Mouse (Mus musculus): ENCODE data around the gene Trim26.
"Not testable (repeated sequence)": the region's sequence is repeated elsewhere in the genome, so short reads cannot be mapped to it uniquely, and the experiment has no call there.

Gene Trim26

DNA sequence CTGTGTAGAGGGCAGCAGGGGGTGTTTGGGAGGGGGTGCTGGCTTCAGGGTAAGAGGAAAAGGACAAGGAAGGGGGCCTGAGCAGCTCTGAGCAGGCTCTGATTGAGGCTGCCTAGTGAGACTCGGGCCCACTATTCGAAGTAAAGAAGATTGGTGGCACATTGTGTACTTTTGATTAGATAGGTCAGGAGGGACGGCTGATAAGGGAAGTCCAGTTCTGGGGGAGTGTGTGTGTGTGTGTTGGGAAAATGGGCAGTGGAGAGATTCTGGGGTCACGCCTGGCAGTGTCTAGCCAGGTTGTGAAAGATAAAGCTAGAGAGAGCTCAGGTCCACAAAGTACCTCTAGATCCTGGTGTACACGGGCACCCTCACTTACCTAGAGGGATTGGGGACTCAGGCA is 14.7 kb downstream of the Trim26 start:
- no peak for DNase-seq

DNA sequence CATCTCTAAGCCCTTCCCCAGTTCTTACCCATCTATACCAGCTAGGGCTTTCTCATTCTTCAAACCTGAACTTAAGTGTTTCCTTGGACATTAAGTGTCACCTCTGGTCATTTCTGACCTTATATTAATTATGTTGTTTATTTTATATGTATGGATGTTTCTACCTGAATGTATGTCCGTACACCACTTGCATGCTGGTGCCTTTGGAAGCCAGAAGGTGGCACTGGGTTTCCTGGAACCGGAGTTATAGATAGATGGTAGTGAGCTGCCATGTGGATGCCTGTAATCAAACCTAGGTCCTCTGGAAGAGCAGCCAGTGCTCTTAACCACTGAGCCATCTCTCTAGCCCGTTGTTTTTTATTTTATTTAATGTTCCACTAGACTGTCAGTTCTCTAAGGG is 18.6 kb downstream of the Trim26 start:
- DNase-seq: no peak

DNA sequence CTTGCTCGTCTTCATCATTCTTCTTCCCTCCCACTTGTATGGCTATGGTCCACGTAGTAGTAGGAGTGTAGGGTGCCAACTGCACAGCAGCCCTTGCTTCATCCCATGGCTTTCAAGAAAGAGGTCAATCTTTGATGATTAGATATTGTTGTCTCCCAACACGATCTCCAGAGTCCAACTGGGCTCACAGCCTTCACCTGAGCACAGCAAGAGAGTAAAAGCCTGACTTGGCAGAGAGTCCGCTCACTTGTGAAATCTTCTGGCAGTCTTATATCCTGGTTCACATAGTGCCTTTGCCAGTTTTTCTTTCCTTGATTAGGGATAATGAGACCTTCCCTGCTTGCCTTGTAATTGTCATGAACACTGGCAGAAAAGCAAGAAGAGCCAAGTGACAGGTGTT is 19.3 kb downstream of the Trim26 start:
- DNase-seq: no peak

DNA sequence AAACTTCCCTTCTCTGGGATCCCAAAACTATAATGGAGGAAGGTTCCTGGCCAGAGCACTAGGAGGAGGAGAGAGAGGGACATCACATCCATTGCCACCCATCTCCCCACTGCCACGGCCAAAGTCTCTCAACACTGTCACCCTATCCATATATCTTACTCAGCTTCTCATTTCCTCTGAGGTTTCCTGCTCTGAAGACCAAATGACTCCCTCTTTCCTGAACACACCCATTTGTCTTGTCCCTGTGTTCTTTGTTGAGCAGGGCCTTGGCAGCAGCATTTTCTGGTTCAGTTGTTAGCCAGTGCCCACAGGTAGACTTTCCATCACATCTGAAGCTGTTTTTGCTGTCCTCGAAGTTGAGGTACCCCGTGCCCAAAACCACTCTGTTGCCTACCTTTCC is 21.2 kb downstream of the Trim26 start:
- no peak for DNase-seq

DNA sequence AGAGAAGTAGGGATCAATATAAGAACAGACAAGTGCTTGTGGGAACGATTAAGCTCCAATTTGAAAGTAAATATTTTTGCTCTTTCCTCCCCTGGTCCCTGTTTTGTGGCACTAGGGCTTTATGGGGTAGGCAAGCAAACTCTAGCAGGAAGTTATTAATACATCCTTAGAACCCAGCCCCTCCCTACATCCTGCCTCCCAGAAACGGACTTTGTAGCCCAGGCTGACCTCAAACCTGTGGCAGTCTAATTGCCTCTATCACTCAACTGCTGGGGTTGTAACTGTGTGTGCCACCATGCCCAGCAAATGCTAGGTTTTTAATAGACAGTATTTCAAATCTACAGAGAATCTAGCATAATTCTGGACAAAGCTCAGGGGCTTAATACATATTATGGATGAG is 24.7 kb downstream of the Trim26 start:
- no peak for DNase-seq

DNA sequence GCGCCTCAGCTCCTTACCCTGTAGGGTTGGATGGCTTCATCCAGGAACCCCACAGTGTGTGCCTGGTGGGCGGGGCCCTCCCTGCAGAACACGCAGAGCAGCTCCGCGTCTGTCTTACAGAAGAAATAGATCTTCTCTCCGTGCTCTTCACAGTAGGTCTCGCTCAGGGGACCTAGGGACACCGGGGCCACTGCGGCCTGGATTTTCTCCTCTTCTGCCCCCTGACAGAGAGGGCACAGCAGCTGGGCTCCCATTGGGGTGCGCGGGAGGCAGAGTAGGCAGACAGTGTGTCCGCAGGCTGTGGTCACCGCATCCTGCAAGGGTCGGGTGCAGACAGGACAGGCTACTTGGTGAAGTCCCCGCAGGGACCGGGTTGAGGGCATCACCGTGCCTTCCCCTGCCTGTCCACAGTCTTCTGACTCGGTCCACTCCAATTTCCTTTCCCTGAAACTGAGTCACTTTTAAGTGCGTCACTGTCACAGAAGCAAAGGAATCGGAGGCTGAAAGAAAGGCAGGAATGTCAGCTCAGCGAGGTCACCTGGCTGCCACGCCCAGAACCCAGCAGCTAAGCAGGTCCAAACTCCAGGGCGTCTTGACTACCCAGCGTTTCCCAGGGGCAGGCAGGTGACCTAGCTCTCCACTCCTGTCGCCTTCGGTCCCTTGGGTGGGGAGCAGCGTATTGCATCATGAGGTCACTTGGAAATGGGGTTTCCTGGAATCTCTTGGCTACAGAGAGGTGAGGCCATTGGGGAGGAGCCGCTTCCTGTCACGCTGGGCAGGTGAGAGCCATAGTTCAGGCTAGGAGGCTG is 30.0 kb downstream of the Trim26 start, which contains the start of gene Trim15:
TSS of gene Trim15 (minus strand) at position 492 of the 809 bp plus-strand sequence.
- no peak for DNase-seq

DNA sequence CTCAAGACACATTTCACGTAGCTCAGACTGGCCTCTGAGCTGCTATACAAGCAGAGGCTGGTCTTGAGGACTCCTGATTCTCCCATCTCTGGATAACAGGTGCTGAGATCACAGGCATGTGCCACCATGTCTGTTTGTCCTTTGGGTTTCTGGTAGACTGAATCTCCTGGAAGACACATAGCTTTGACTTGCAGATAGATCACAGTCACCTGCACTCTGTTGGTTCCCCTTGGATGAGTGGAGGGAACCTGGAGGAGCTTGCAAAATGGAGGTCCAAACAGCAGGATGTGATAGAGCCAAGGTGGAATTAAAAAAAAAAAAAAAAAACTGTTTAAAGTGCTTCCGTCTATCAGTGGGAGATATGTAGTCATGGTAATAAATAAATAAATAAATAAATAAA is 31.9 kb downstream of the Trim26 start:
- DNase-seq: no peak

DNA sequence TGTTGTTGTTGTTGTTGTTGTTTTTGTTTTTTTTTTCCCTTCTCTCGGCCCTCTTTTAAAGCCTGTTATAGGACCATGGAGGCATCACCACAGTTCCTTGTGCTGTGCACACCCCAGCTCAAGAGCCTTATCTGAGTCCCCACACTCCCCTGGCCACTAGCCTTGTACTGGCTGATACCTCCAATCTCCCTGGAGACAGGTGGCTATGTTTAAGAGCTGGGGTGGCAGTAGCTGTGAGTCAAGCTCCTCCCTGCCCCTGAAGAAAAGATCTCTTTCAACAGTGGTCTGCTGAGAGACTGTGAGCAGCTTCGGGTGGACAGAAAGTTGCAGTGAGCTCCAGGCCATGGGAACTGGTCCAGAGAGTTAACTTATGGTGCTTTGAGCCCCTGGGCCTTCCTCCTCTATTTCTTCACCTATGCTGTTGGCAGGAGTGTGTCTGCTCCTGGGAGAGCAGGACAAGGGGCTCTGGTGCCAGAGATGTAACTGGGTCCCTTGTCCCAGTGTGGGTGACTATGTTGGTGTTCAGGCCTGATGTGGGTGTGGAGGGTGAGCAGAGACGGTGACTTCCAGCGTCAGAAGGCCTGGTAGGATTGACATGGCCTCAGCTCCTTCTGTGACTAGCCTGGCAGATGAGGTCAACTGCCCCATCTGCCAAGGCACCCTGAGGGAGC is 32.5 kb downstream of the Trim26 start, which contains the start of gene Trim10:
TSS of gene Trim10 (plus strand) at position 291 of the 671 bp plus-strand sequence.
- no peak for DNase-seq

DNA sequence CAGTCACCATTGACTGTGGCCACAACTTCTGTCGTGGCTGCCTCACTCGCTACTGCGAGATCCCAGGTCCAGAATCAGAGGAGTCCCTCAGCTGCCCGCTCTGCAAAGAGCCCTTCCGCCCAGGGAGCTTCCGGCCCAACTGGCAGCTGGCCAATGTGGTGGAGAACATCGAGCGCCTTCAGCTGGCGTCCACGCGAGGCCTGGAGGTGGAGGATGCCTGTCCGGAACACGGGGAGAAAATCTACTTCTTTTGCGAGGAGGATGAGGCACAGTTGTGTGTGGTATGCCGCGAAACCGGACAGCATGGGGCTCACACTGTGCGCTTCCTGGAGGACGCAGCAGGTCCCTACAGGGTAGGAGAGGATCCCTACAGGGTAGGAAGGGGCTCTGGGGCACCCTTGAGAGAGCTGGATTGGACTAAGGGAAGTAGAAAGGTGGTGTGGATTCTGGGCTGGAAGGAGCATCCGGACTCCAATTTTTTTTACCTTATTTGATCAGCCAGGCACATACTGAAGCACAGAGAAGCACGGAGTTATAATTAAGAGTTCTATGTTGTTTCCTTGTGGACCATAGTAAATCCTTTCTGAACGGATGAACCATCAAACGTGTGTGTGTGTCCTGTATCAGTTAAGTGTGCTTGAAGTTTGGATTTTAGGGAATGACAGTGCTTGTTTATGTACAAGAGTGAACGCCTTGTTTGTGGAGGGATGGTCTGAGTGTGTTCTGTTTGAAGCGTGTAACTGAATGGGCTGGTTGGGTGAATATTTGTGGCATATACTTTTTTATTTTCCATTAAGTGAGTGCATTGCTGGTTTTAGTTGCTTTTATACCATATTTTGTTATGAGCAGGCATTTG is 33.2 kb downstream of the Trim26 start:
- DNase-seq: peak; percentile 15 to 44

DNA sequence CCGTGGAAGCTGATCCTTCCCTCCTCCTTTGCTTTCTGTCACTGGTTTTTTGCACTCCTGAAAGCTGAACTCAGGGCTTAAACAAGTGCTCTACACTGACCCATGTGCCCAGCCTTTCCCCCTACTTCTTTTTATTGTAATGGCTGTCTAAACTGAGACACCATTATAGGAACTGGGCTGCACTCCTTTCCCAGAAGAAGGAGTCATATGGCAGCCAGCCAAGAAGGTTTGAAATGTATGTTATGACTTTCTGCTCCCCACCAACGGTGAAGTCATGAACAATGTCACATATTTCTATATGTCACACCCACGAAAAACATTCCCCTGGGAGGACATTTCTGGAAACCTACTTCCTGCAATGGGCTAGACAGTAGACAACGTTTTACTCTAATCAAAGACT is 37.7 kb downstream of the Trim26 start:
- no peak for DNase-seq

DNA sequence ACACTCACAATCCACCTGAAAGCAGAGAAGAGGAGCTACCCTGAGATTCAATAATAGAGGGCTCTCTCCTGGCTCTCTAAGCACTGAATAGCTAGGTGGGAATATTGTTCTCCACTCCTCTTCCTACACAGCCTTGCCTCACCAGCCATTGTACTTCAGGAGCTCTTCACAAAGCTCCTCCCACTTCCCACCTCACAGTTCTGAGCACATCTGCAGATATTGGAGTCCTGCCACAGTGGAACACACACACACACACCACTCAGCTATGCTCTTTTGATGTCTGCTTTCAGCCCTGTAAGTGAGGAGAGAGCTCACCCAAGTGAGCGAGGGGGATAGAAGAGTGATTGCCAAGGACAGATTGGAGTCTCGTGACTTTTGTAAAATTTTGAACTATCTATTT is 46.4 kb downstream of the Trim26 start:
- DNase-seq: no peak

DNA sequence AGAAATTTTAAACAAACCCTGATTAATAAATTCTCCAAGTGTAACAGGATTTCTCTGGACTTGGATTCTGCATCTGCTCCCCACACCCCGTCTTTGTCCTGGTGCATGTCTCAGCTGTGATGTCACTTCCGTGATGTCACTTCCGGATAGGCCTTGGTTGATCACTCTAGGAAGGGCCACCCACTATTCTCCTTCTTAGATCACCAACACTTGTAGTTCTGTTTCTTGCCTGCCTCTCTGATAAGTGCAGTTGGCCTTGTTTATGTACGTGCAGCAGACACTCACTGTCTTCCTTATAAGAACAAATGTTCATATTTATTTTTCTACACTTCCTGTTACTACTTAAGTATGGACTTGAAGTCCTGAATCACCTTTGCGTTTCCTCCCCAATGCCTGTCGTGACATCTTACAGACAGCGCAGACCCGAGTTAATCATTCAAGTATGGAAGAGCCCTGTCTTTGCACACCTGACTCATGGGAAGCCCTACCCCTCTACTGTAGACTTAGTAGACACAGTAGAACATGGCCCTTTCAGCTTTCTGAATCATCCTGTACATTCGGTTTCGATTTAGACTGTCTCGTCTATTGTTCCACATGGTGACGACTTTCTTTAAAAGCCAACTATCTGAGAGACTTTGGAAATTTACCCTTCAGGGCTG is 48.3 kb downstream of the Trim26 start:
- DNase-seq: no peak

DNA sequence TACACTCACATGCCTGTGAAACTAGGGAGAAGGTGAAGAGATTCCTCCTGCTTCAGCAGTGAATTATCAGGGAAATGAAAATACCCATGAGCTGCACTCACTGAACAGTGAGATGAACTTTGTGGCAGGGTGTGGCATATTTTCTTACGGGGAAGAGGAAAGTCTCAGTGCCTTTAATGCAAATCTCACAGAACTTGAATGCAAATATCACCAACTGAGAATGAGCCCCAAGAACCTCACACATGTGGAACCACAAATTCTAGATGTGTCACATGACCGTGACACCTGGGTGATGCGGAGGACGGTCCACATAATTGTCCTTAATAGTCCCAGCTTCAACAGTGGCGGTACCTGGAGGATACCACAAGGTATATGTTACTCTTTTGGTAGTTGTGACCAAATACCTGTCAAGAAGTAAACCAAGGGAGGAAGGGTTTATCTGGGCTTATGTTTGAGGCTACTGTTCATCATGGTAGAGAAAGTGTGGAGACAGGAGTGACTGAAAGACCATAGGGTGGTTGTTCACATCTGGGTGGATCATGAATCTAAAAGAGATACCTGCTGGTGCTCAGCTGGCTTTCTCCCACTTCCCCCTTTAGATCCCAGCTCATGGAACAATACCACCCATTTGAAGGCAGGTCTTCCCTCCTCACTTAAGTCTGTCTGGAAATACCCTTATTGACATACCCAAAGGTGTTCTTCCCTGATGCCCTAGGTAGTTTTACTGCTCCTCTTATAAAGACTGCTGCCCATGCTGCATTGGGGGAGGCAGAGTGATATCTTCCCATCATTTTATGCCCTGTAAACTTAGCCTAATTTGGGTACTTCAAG is 53.4 kb downstream of the Trim26 start, which contains the start of gene Trim40:
TSS of gene Trim40 (minus strand) at position 51 of the 831 bp plus-strand sequence.
- no peak for DNase-seq

DNA sequence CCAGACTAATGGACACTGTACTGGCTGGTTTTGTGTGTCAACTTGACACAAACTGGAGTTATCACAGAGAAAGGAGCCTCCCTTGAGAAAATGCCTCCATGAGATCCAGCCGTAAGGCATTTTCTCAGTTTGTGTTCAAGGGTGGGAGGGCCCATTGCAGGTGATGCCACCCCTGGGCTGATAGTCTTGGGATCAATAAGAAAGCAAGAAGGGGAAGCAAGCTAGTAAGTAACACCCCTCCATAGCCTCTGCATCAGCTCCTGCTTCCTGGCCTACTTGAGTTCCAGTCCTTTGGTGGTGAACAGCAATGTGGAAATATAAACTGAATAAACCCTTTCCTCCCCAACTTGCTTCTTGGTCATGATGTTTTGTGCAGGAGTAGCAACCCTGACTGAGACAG is 54.6 kb downstream of the Trim26 start:
- DNase-seq: not testable (repeated sequence)

DNA sequence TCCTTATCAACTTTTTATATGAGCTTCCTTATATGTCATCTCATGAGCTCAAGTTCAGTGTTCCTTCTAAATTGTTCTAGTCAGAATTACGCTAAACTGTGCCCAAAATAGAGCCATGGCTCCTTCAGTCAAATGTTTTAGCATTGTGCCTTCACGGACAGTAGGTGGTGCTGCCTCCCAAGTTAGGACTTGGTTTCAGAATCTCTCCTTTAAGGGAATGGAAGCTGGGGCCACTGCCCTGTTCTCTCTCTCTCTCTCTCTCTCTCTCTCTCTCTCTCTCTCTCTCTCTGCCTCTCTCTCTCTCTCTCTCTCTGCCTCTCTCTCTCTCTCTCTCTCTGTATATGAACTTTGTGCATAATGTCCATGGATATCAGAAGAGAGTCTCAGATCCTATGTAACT is 55.4 kb downstream of the Trim26 start:
- peak; percentile 15 to 59 for DNase-seq

DNA sequence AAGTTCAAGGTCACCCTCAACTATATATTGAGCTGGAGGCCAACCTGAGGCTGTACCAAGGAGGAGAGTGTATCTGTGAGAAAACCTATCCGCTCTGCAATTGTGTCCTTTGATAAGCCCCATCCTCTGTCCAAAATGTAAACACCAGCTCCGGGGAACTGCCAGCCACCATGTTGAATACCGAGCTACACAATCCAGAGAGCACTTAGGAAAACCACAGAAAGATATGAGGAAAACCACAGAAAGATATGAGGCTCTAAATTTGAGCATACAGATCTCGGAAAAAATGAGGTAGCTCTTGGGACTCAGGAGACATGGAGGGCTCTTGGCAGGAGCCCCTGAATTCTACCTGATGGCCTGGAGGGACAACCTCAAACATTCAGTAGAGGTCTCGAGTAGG is 56.5 kb downstream of the Trim26 start:
- no peak for DNase-seq

DNA sequence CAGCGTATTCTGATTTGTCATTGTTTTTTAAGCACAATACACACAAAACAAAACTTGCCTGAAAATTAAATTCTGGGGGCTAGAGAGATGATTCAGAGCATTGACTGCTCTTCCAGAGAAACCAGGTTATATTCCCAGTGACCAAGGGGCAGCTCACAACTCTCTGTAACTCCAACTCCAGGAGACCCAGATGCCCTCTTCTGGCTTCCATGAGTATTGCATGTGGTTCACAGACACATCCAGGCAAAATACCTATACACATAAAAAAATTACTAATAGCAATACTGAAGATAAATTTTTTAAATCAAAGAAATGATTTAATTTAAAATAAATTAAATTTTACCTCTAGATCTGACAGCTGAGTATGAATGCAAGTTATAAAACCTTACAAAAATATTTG is 59.6 kb downstream of the Trim26 start:
- DNase-seq: peak; percentile 8 to 61

DNA sequence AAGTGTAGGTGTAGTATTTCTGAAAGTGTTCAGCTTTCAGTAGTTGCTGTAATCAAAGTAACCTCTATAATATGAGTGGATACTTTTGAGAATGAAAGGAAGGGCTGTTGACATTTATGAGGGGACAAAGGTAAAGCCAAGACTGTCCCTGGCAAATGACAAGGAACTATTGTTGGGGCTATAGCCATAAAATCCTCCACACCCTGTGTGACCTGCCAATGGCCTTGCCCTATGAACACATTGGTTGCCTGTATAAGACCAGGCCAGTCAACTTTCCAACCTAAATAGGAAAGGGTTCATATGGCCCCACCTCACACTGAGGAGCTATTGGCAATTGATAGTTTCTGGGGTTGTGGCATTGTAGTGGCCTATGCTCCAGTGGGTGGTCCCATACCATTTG is 60.1 kb downstream of the Trim26 start:
- no peak for DNase-seq

DNA sequence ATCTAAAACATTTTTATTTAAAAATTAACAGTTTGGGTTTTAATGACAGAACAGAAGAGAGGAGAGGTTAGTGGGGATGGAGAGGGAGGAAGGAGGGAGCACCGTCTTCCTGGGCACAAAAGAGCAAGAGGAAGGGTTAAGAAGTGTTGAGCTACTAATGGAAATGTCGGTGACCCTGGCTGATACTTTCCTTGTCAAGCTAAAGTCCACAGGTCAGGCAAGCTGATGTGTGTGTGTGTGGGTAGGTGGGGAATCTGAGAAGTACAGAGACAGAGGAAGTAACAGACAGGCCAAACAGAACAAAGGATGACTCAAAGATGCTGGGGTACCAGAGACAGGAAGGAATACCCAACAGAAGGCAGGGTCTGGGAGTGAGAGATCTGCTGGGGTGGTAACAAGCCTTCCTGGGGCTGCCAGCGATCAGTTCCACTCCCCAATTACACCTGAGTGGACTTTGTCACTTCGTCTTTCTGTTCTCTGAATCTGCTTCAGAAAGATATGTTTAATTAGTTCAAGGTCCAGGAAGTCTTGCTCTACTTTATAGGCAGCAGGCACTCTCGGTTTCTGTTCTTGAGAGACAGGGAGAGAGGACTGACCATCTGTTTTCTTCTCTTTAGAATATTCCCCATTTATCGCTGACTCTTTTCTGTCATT is 60.7 kb downstream of the Trim26 start, which contains the start of gene Trim31:
TSS of gene Trim31 (plus strand) at position 567 of the 654 bp plus-strand sequence.
- DNase-seq: no peak

DNA sequence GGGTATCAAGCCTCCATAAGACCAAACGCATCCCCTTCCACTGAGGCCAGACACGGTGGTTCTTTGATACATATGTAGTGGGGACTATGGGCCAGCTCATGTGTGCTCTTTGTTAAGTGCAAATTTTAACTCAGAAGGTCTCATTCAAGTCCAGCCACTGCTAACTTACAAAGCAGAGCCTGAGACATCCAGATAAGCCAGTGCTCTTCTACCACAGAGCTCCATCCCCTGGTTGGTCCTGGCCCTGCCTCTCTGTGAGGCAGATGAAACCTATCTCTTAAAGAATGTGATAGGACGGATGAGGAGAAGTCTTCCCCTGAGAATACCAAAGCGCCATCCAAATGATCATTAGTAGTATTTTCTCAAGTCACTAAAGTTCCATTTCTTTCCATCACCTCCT is 62.4 kb downstream of the Trim26 start:
- DNase-seq: no peak

DNA sequence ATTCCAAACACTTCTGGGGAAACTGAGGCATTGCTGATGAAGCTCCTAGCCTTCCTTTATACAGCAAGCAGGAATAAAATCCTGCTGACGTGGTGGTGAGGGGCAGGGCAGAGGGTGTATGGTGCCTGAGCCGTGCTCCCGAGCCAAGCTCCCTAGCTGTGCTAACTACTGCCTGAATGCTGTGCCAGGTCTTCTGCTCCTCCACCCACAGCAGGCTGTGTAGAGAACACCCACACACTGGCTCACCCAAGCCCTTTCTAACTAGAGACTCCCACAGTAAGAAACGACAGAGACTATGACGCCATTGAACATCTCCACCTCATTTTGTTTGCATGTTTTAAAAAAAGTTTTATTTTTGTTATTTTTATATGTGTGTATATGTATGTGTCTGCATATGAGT is 63.1 kb downstream of the Trim26 start:
- DNase-seq: no peak

Data from cerebellum, postnatal 25 days (tissue).